Mouse (Mus musculus) kidney, adult 9 months (tissue): ENCODE measurements around the gene Plaur.
"Not testable (repeated sequence)": the region's sequence is repeated elsewhere in the genome, so short reads cannot be mapped to it uniquely, and the experiment has no call there.

ENCODE experiments used
- DNase-seq: peaks from one replicate; pipeline ENCODE4 v3.0.0; 2022

The Plaur gene

DNA sequence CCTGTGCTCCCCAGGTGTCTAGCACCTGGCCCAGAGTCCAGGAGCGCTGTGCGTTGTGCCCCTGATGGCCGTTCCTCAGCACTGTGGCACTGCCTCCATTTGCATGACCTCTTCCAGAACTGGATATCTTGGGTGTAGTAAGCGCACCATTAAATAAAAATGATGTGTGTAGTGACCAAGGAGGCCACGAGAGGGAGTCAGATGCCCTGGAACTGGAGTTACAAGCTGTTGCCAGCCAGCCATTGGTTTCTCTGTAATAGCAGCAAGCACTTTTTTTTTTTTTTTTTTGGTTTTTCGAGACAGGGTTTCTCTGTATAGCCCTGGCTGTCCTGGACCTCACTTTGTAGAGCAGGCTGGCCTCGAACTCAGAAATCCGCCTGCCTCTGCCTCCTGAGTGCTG is 54.0 kb downstream of the Plaur start:
- peak; percentile 64 for DNase-seq

DNA sequence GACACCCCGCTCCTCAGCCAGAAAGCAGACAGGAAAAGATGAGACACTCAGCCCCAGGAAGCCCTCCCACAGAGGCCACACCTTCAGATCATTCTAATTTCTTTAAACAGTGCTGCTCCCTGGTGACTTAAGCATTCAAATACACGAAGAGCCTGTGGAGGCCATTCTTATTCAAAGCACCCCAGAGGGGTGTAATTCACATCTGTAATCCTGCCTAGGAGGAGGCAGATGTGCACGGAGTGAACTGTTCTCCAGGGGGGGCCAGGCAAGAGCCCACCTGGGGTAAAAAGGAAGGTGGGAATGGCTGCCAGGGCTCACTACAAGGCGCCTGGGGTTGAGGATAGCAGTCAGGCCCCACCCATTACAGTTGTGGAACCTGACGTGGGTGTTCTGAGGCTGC is 54.8 kb downstream of the Plaur start:
- no peak for DNase-seq

DNA sequence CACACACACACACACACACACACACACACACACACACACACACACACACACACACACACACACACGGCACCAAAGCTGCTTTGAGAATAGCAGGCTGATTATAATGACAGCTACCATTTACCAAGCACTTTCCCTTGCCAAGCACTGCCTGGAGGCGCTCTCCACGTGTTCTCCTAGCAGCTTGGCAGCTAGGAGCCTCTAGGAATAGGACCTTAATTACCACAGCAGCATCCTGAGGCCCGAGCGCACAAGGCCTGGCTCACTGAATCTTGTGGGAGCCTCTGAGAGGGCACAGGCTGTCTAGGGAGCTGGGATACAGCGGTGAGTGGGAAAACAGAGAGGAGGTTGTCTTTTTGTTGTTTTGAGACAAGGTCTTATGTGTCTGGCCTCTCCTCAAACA is 55.4 kb downstream of the Plaur start:
- DNase-seq = no peak

DNA sequence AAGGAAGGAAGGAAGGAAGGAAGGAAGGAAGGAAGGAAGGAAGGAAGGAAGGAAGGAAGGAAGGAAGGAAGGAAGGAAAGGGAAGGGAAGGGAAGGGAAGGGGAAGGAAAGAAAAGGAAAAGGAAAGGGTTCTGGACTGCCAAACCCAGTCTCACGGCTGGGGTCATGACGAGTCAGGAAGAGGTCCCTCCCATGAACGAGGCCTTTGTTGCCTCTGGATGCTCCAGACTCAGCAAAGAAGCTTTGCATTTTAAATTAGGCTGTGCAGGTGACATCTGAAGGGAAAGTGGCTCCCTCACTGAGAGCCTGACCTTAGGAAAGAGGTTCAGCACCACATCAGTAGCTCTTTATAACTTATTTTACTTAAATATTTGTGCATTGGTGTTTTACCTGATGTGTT is 56.8 kb downstream of the Plaur start:
- DNase-seq = no peak

DNA sequence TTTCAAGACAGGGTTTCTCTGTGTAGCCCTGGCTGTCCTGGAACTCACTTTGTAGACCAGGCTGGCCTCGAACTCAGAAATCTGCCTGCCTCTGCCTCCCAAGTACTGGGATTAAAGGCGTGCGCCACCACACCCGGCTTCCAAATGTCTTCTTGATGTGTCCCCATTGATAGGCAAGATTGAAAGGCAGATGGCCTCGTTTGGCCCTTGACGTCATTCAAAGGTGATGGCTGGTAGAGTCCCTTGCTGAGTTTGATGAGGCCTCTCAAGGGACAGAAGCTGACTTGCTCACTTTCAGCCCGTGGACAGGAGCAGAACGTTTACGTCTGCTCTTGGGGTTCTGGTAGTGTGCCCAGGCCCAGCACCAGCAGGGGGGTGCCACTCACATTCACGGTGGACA is 57.8 kb downstream of the Plaur start:
- not testable (repeated sequence) for DNase-seq

DNA sequence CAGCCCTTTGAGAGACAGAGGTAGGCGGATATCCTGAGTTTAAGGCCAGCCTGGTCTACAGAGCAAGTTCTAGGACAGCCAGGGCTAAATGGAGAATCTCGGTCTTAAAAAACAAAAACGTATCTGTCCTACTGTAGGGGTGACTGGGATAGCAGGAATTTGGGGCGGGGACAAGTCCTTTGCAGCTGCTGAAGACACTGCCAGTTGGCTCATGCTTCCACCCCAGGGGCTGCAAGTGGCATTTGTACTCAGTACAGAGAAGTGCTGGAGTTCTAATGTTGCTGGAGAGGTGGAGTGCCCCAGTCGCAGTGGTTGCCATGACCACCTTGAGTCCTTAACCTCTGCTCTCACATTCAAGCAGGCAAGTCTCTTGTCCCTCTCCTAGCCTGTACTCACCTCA is 60.5 kb downstream of the Plaur start:
- no peak for DNase-seq

DNA sequence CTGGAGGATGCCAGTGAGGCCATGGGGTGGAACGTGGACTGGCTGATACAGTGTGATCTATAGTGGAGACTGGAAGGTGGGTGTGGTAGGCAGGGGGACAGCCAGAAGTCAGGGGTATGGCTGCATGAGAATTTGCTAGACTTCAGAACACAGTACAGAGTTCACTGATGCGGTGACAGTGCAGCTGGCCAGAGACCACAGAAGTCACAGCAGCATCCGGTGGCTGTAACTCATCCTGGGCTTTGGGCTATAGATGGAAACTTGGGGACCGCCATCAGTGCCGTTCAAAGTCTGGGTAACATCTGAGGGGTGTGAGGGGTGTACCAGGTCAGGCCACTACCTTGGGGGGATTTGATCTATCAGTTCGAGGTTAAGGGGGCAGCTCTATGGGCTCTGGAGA is 61.4 kb downstream of the Plaur start:
- DNase-seq = no peak

DNA sequence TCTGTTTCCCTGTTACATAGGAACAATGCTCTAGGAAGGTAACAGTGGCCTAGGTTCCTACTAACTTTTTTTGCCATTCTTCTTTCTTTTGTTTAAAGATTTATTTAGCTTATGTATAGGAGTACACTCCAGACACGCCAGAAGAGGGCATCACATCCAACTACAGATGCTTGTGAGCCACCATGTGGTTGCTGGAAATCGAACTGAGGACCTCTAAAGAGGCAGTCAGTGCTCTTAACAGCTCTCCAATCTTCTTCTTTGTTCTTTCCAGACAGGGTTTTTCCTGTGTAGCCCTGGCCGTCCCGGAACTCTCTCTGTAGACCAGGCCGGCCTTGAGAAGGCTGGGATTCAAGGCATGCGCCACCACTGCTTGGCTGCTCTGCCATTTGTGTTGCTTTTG is 62.7 kb downstream of the Plaur start:
- no peak for DNase-seq
